Mouse (Mus musculus): ENCODE measurements at regions not wholly inside any gene's neighbourhood (a gene's known extent, or its start where the extent isn't known, plus 50 kb on each side); places are given as distances from the start of the nearest gene placed in this dataset.
"Not testable (repeated sequence)": the region's sequence is repeated elsewhere in the genome, so short reads cannot be mapped to it uniquely, and the experiment has no call there.

- Histone ChIP-seq H3K9ac (ENCODE audit: low read depth, low read length) (no peak overlapping the region), H3K36me3 (ENCODE audit: control insufficient read depth, insufficient read depth, low read length) (no peaks in the 10 kb centered on the region), H3K4me1 (ENCODE audit: control insufficient read depth, insufficient read depth, low read depth, low read length) (no peaks in the 10 kb centered on the region), H3K27ac (ENCODE audit: low read depth, low read length) (no peak overlapping the region), H3K27me3 (replicated peaks; ENCODE audit: control insufficient read depth, insufficient read depth, low read length) (no peaks in the 10 kb centered on the region), H3K4me3 (ENCODE audit: low read length) (no peak overlapping the region), H3K9me3 (ENCODE audit: control insufficient read depth, low read length) (no peaks in the 10 kb centered on the region), H3K4me2 (ENCODE audit: low read length) (no peak overlapping the region)
- WGBS, result 68% methylated on average over 2 of the region's 2 CpGs
- no peak for ATAC-seq
Measured at GRCm38 (mm10) chr10:36884198-36884597, 90.1 kb upstream of the Hdac2 start.

- no peaks in the 10 kb centered on the region for H3K4me1 ChIP-seq (ENCODE audit: control insufficient read depth, insufficient read depth, low read depth, low read length)
- no peaks in the 10 kb centered on the region for H3K36me3 ChIP-seq (ENCODE audit: control insufficient read depth, insufficient read depth, low read length)
- no peak overlapping the region for H3K4me2 ChIP-seq (ENCODE audit: low read length)
- H3K27me3 ChIP-seq (replicated peaks; ENCODE audit: control insufficient read depth, insufficient read depth, low read length), result no peaks in the 10 kb centered on the region
- WGBS, result 67% methylated on average over 6 of the region's 6 CpGs
- ATAC-seq, result peak; percentile 58; the same call in 1 of the 2 replicates
- no peak overlapping the region for H3K4me3 ChIP-seq (ENCODE audit: low read length)
- no peak overlapping the region for H3K9ac ChIP-seq (ENCODE audit: low read depth, low read length)
- H3K9me3 ChIP-seq (ENCODE audit: control insufficient read depth, low read length), result no peaks in the 10 kb centered on the region
- no peak overlapping the region for H3K27ac ChIP-seq (ENCODE audit: low read depth, low read length)
Measured at GRCm38 (mm10) chr10:36897900-36898600, 76.3 kb upstream of the Hdac2 start.

GRCm38 (mm10) chr10:36908861-36909260 lies 65.5 kb upstream of the Hdac2 start:
- Histone ChIP-seq H3K36me3 (ENCODE audit: control insufficient read depth, insufficient read depth, low read length) (no peaks in the 10 kb centered on the region), H3K9me3 (ENCODE audit: control insufficient read depth, low read length) (no peaks in the 10 kb centered on the region), H3K4me1 (ENCODE audit: control insufficient read depth, insufficient read depth, low read depth, low read length) (no peaks in the 10 kb centered on the region), H3K27me3 (replicated peaks; ENCODE audit: control insufficient read depth, insufficient read depth, low read length) (no peaks in the 10 kb centered on the region), H3K4me3 (ENCODE audit: low read length) (no peak overlapping the region), H3K9ac (ENCODE audit: low read depth, low read length) (no peak overlapping the region), H3K4me2 (ENCODE audit: low read length) (no peak overlapping the region), H3K27ac (ENCODE audit: low read depth, low read length) (no peak overlapping the region)
- WGBS, result 77% methylated on average over 4 of the region's 4 CpGs
- no peak for ATAC-seq

- H3K4me1 ChIP-seq (ENCODE audit: control insufficient read depth, insufficient read depth, low read depth, low read length); H3K36me3 ChIP-seq (ENCODE audit: control insufficient read depth, insufficient read depth, low read length); ATAC-seq; H3K27me3 ChIP-seq (replicated peaks; ENCODE audit: control insufficient read depth, insufficient read depth, low read length); H3K27ac ChIP-seq (ENCODE audit: low read depth, low read length); H3K9ac ChIP-seq (ENCODE audit: low read depth, low read length); H3K4me3 ChIP-seq (ENCODE audit: low read length); H3K9me3 ChIP-seq (ENCODE audit: control insufficient read depth, low read length); H3K4me2 ChIP-seq (ENCODE audit: low read length): not testable (repeated sequence)
- WGBS, result 71% methylated on average over 2 of the region's 2 CpGs
Measured at GRCm38 (mm10) chr10:36918037-36918436, 56.3 kb upstream of the Hdac2 start.

- Histone ChIP-seq H3K4me2 (ENCODE audit: low read length) (no peak overlapping the region), H3K9me3 (ENCODE audit: control insufficient read depth, low read length) (no peaks in the 10 kb centered on the region), H3K9ac (ENCODE audit: low read depth, low read length) (no peak overlapping the region), H3K27ac (ENCODE audit: low read depth, low read length) (no peak overlapping the region), H3K4me1 (ENCODE audit: control insufficient read depth, insufficient read depth, low read depth, low read length) (no peaks in the 10 kb centered on the region), H3K27me3 (replicated peaks; ENCODE audit: control insufficient read depth, insufficient read depth, low read length) (no peaks in the 10 kb centered on the region), H3K36me3 (ENCODE audit: control insufficient read depth, insufficient read depth, low read length) (no peaks in the 10 kb centered on the region), H3K4me3 (ENCODE audit: low read length) (no peak overlapping the region)
- ATAC-seq, result no peak
- 72% methylated on average over 3 of the region's 3 CpGs for WGBS
Measured at GRCm38 (mm10) chr10:36923756-36924155, 50.6 kb upstream of the Hdac2 start.

GRCm38 (mm10) chr10:36924161-36924560 lies 50.2 kb upstream of the Hdac2 start:
- Histone ChIP-seq H3K36me3 (ENCODE audit: control insufficient read depth, insufficient read depth, low read length) (no peaks in the 10 kb centered on the region), H3K4me2 (ENCODE audit: low read length) (no peak overlapping the region), H3K27me3 (replicated peaks; ENCODE audit: control insufficient read depth, insufficient read depth, low read length) (no peaks in the 10 kb centered on the region), H3K27ac (ENCODE audit: low read depth, low read length) (no peak overlapping the region), H3K9ac (ENCODE audit: low read depth, low read length) (no peak overlapping the region), H3K9me3 (ENCODE audit: control insufficient read depth, low read length) (no peaks in the 10 kb centered on the region), H3K4me3 (ENCODE audit: low read length) (no peak overlapping the region), H3K4me1 (ENCODE audit: control insufficient read depth, insufficient read depth, low read depth, low read length) (no peaks in the 10 kb centered on the region)
- WGBS, result 93% methylated on average over 2 of the region's 2 CpGs
- ATAC-seq, result no peak
